Mouse (Mus musculus) heart, postnatal 0 days (tissue): ENCODE results near the gene Ugt1a6b. TPM values are rescaled to one million over a fixed set of nuclear protein-coding genes. Genes with fewer than 3 reads are reported as not detected.
"Not testable (repeated sequence)": the region's sequence is repeated elsewhere in the genome, so short reads cannot be mapped to it uniquely, and the experiment has no call there.

ENCODE experiments used
- ATAC-seq: fragments of 200-750 bp; cut with Nextera tagmentation; 2 replicates; pipeline ENCODE4 v1.8.0; 2017; ENCODE audit warnings: low read depth, moderate number of reproducible peaks, moderate library complexity; ENCODE audit not compliant: insufficient read depth
- DNase-seq: peaks from one replicate; pipeline ENCODE4 v3.0.0-alpha.2; 2016; ENCODE audit warnings: low spot score
- H3K27ac ChIP-seq: fragments of 300-500 bp; sonication (generic); 2 replicates; pipeline ENCODE4 v1.5.1; 2014; ENCODE audit warnings: low read depth, mild to moderate bottlenecking
- H3K27me3 ChIP-seq: fragments of 300-500 bp; sonication (generic); 2 replicates; pipeline ENCODE4 v1.6.1; 2014; ENCODE audit warnings: low read length, mixed read lengths; ENCODE audit not compliant: control insufficient read depth, insufficient read depth
- H3K36me3 ChIP-seq: fragments of 300-500 bp; sonication (generic); replicated peaks from 2 replicates; pipeline ENCODE4 v1.6.1; 2014; ENCODE audit warnings: low read length, mixed read lengths; ENCODE audit not compliant: control insufficient read depth, insufficient read depth
- H3K4me1 ChIP-seq: fragments of 300-500 bp; sonication (generic); 2 replicates; pipeline ENCODE4 v1.6.1; 2014; ENCODE audit warnings: antibody characterized with exemption; ENCODE audit not compliant: control insufficient read depth, insufficient read depth
- H3K4me2 ChIP-seq: fragments of 300-500 bp; sonication (generic); 2 replicates; pipeline ENCODE4 v1.6.1; 2014; ENCODE audit warnings: low read depth, mild to moderate bottlenecking, low read length, moderate library complexity
- H3K4me3 ChIP-seq: fragments of 300-500 bp; sonication (generic); 2 replicates; pipeline ENCODE4 v1.5.1; 2014; ENCODE audit warnings: low read depth, low read length
- H3K9ac ChIP-seq: fragments of 300-500 bp; sonication (generic); replicated peaks from 2 replicates; pipeline ENCODE4 v1.6.1; 2014; ENCODE audit warnings: low read depth, low read length, mixed read lengths
- H3K9me3 ChIP-seq: fragments of 300-500 bp; sonication (generic); replicated peaks from 2 replicates; pipeline ENCODE4 v1.6.1; 2016; ENCODE audit warnings: low read length; ENCODE audit not compliant: control insufficient read depth
- CTCF ChIP-seq: IDR thresholded peaks from 2 replicates; pipeline ENCODE4 v1.5.1; 2016; ENCODE audit warnings: antibody characterized with exemption, control low read depth, low read depth
- EP300 ChIP-seq: IDR thresholded peaks from 2 replicates; pipeline ENCODE4 v1.6.1; 2016; ENCODE audit warnings: antibody characterized with exemption, low read depth
- WGBS: fragments of 180-500 bp; shearing (Covaris S2); extraction: QIAGEN DNeasy Blood & Tissue Kit; methylation state at CpG from one replicate; pipeline ENCODE4 v1.1.7; 2014; 5-methylcytosine and 5-hydroxymethylcytosine counted together
- polyA plus RNA-seq: library from polyadenylated mRNA; unstranded; fragments of >200 nt; fragmentation: Nextera tagmentation; extraction: Ambion mirVana; gene quantifications from 2 replicates; pipeline ENCODE4 v1.2.1, GENCODE M21; 2015
- total RNA-seq: library from RNA; depleted of rRNA; stranded (reverse); fragments of >200 nt; gene quantifications from 2 replicates; pipeline ENCODE4 v1.2.3, GENCODE M21; 2014; ENCODE audit warnings: low replicate concordance; rRNA removed

Gene Ugt1a6b
- total RNA-seq: 0.19 and 0.27 TPM in 2 replicates
- 0.14 TPM in 1 of 2 replicates, not detected in the other for polyA plus RNA-seq

DNA sequence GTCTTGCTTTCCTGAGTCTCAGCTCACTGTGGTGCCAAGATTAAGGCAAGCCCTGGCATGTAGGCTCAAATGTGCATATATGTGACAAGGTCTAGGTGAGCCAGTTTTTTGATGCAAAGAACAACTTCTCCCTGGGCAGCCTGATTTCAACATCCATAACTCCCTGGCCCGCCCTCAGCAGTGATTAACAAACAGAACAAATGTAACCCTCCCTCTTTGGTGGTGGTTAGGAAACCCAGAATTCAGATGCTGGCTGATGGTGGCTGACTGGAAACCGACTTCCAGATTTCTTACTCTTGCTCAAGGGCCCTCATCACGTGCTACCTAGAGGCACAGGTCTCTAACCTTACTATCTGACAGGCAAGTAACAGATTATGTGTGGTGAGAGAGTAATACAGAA is at the start of gene Ugt1a6b:
Ugt1a6b (plus strand) TSS at position 234 of the 400 bp plus-strand sequence.
- not testable (repeated sequence) for H3K27ac ChIP-seq, H3K4me2 ChIP-seq, H3K36me3 ChIP-seq, H3K9ac ChIP-seq, DNase-seq, H3K9me3 ChIP-seq, H3K27me3 ChIP-seq, H3K4me1 ChIP-seq, H3K4me3 ChIP-seq, ATAC-seq
- WGBS: 42% methylated on average over 3 of the region's 3 CpGs

- Histone ChIP-seq H3K27ac (no peak within 1 kb of the TSS), H3K4me2 (no peak within 1 kb of the TSS), H3K9me3 (no peaks in the 10 kb centered on the region), H3K4me1 (no peaks in the 10 kb centered on the region), H3K27me3 (no peaks in the 10 kb centered on the region), H3K9ac (no peak within 1 kb of the TSS), H3K4me3 (no peak within 1 kb of the TSS), H3K36me3 (no peaks in the 10 kb centered on the region)
- no peak for TF ChIP-seq CTCF
- no peak for TF ChIP-seq EP300
- 61% methylated on average over 1 of the region's 1 CpGs for WGBS
- no peak for ATAC-seq
- no peak for DNase-seq
Observed at GRCm38 (mm10) chr1:88055088-88055487, 48.0 kb upstream of the Ugt1a6b start, which contains the start of gene Ugt1a10. Ugt1a10 (plus strand) TSS chr1:88055388.

DNA sequence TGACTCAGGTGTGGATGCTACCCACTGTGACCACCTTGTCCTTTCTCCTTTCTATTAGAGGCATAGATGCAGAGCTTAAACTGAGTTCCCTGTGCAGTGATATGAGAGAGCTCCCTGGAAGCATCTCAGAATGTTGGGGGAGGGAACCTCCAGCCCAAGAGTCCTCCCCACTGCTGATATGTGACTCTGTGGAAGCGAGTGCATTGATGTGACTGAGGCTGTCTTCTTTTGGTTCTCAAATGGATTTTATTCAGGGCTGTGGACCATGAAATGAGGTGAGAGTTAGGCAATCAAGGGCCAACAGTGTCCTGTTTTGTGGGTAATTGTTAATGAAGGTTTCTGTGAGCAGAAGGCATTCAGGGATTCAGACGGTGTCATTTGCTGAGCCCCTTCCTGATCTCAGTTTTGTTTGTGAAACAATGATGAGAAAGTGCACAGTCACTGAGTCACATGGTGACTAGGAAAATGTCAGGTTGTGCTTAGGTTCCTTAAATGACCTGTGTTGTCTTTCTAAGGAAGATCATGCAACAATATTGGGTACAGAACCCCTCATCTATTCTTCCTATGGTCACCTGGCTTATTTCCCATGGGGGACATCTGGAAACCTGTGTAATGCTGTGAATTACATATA is 36.5 kb upstream of the Ugt1a6b start:
- H3K27ac ChIP-seq, H3K9me3 ChIP-seq, H3K9ac ChIP-seq, DNase-seq, H3K4me1 ChIP-seq, H3K4me2 ChIP-seq, H3K36me3 ChIP-seq, H3K4me3 ChIP-seq, H3K27me3 ChIP-seq, ATAC-seq: not testable (repeated sequence)
- 63% methylated on average over 1 of the region's 2 CpGs for WGBS

- no peak for ATAC-seq
- 69% methylated on average over 2 of the region's 2 CpGs for WGBS
Observed at GRCm38 (mm10) chr1:88070495-88070894, 32.6 kb upstream of the Ugt1a6b start, which contains the start of gene Ugt1a9. Ugt1a9 (plus strand) TSS chr1:88070800.

GRCm38 (mm10) chr1:88070902-88071301 is 32.1 kb upstream of the Ugt1a6b start:
- Histone ChIP-seq H3K4me1 (no peaks in the 10 kb centered on the region), H3K27me3 (no peaks in the 10 kb centered on the region)
- TF ChIP-seq EP300 (no peak), CTCF (no peak)

More at GRCm38 (mm10) chr1:88070495-88070894, 32.6 kb upstream of the Ugt1a6b start, which contains the start of gene Ugt1a9:
- DNase-seq: no peak
- Histone ChIP-seq H3K4me2 (no peak within 1 kb of the TSS), H3K9me3 (no peaks in the 10 kb centered on the region), H3K4me3 (no peak within 1 kb of the TSS), H3K9ac (no peak within 1 kb of the TSS), H3K4me1 (no peaks in the 10 kb centered on the region), H3K27me3 (no peaks in the 10 kb centered on the region), H3K27ac (no peak within 1 kb of the TSS), H3K36me3 (no peaks in the 10 kb centered on the region)
- no peak for TF ChIP-seq EP300
- TF ChIP-seq CTCF: no peak

GRCm38 (mm10) chr1:88074471-88074870 is 28.6 kb upstream of the Ugt1a6b start:
- Histone ChIP-seq H3K27ac (no peak overlapping the region), H3K36me3 (no peaks in the 10 kb centered on the region), H3K9me3 (no peaks in the 10 kb centered on the region), H3K4me1 (no peaks in the 10 kb centered on the region), H3K9ac (no peak overlapping the region), H3K4me2 (no peak overlapping the region), H3K4me3 (no peak overlapping the region), H3K27me3 (no peaks in the 10 kb centered on the region)
- 75% methylated on average over 2 of the region's 2 CpGs for WGBS
- no peak for ATAC-seq
- DNase-seq: no peak
- TF ChIP-seq CTCF (no peak), EP300 (no peak)

More at GRCm38 (mm10) chr1:88070902-88071301, 32.1 kb upstream of the Ugt1a6b start:
- Histone ChIP-seq H3K4me3 (no peak overlapping the region), H3K27ac (no peak overlapping the region), H3K9me3 (no peaks in the 10 kb centered on the region), H3K4me2 (no peak overlapping the region), H3K36me3 (no peaks in the 10 kb centered on the region), H3K9ac (no peak overlapping the region)
- 77% methylated on average over 4 of the region's 4 CpGs for WGBS
- ATAC-seq: no peak
- no peak for DNase-seq
